Mouse (Mus musculus) retina, postnatal 7 days (tissue): Measurements from ENCODE around the gene Celsr3.

Experiments
- DNase-seq: peaks from one replicate; pipeline ENCODE4 v3.0.0-alpha.2; 2012; ENCODE audit warnings: low read depth, low spot score

The Celsr3 gene

GRCm38 (mm10) chr9:108854241-108854696 lies 28.1 kb downstream of the Celsr3 start:
- DNase-seq, result peak; percentile 69

GRCm38 (mm10) chr9:108855335-108855734 lies 29.2 kb downstream of the Celsr3 start:
- no peak for DNase-seq

GRCm38 (mm10) chr9:108858792-108859527 lies 32.8 kb downstream of the Celsr3 start:
- no peak for DNase-seq
